Mouse (Mus musculus): ENCODE results near the gene Trmt2b. TPM values are rescaled to one million over a fixed set of nuclear protein-coding genes. Genes with fewer than 3 reads are reported as not detected.
A peak's percentile ranks its signal among the peaks of the same experiment; 100 is the strongest.
"Not testable (repeated sequence)": the region's sequence is repeated elsewhere in the genome, so short reads cannot be mapped to it uniquely, and the experiment has no call there.

The Trmt2b gene
- 2.6 and 4.4 TPM in 2 replicates for polyA plus RNA-seq (2012; rRNA removed)

DNA sequence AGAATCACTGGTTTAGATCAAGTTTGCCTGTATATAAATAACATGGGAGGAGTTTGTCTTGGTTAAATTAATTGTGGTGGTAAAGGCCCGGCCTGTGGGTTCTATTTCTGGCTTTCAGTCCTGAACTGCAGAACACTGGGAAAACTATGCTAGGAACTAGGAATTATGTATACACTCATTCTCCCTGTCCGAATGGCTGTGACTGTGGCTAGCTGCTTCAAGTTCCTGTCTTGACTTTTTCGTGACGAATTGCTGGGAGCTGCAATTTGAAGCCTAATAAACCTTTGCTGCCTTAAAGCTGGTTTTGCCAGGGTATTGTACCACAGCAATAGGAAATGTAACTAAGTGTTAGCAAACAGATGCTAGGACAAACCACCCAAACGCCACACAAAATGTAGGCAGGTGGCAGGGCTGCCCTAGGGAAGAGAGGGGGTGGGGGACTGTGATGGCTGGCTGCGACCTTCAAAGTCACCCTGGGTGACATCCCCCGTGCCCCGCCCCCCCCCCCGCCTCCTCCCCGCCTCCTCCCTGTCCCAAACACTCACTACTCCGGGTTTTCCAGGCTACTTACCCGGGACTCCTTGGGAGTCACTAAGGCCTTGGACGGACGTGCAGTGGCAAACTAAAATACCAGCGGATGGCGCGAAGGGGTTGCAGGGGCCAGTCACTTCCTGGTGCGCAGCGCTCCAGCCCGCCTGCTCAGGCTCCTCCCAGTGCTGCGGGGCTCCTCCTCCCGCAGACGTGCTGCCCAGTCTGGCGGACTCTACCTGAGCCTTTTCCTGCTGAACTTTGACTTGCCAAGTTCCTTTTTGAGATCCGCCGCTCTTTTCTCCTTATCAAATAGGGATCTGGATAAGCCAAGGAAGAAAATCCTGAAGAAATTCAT is at the start of gene Trmt2b:
TSS of gene Trmt2b (minus strand) at position 710 of the 886 bp plus-strand sequence.
- no peak for TF ChIP-seq POLR2A (IDR thresholded peaks at IDR 0.05; ENCODE audit: low read depth, low read length)
- no peak for TF ChIP-seq CTCF (IDR thresholded peaks at IDR 0.05; ENCODE audit: extremely low read depth, insufficient read length, insufficient replicate concordance, low read depth, low read length)
- Histone ChIP-seq H3K27ac (ENCODE audit: insufficient read depth, low read depth, low read length) (peak within 1 kb of the TSS; percentile 86), H3K27me3 (ENCODE audit: control insufficient read depth, insufficient read depth, low read length) (no peaks in the 10 kb centered on the region), H3K4me3 (ENCODE audit: low read depth, low read length) (peak within 1 kb of the TSS; percentile 75), H3K36me3 (ENCODE audit: control insufficient read depth, insufficient read depth, low read length) (no peaks in the 10 kb centered on the region), H3K4me1 (ENCODE audit: control insufficient read depth, insufficient read depth, insufficient read length, low read length) (0 out of 2 replicates have a peak, but pooled peaks cover 2% of the 10 kb centered on the region)
- WGBS = 15% methylated on average over 24 of the region's 26 CpGs

DNA sequence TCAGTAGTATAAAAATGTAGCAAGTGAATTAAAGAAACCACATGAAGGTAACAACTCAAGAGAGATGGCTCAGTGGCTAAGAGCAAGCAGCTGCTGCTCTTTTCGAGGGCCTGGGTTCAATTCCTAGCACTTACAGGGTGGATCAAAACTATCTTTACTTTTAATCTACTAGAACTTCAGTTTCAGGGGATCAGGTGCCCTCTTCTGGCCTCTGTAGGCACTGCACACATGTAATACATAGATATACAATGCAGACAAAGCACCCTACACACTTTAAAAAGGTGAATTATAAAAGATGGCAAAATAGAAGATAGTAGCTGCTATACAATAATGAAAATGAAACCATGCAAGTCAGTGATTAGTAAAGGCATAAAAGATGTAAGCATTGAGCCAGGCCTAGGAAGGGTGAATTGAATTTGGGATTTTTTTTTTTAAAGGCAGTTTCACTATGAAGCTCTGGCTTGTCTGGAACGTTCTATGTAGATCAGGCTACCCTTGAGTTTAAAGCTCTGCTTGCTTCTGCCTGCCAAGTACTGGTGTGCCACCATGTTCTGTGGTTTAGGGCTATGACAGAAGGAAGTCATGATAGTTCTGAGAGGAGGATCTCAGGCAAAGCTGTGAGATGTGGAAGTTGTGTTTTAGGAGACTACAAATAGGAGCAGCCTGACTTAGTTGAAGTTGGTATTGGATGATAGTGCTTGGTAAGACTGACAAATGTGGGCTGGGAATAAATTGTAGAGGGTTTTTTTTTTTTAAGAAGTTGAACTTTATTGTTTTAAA is 42.6 kb upstream of the Trmt2b start:
- no peak for TF ChIP-seq POLR2A (IDR thresholded peaks at IDR 0.05; ENCODE audit: low read depth, low read length)
- TF ChIP-seq CTCF (IDR thresholded peaks at IDR 0.05; ENCODE audit: extremely low read depth, insufficient read length, insufficient replicate concordance, low read depth, low read length) = no peak
- Histone ChIP-seq H3K27me3 (ENCODE audit: control insufficient read depth, insufficient read depth, low read length) (no peaks in the 10 kb centered on the region), H3K36me3 (ENCODE audit: control insufficient read depth, insufficient read depth, low read length) (no peaks in the 10 kb centered on the region), H3K4me3 (ENCODE audit: low read depth, low read length) (no peak overlapping the region), H3K4me1 (ENCODE audit: control insufficient read depth, insufficient read depth, insufficient read length, low read length) (no peaks in the 10 kb centered on the region), H3K27ac (ENCODE audit: insufficient read depth, low read depth, low read length) (no peak overlapping the region)
- WGBS = 66% methylated on average over 2 of the region's 2 CpGs

DNA sequence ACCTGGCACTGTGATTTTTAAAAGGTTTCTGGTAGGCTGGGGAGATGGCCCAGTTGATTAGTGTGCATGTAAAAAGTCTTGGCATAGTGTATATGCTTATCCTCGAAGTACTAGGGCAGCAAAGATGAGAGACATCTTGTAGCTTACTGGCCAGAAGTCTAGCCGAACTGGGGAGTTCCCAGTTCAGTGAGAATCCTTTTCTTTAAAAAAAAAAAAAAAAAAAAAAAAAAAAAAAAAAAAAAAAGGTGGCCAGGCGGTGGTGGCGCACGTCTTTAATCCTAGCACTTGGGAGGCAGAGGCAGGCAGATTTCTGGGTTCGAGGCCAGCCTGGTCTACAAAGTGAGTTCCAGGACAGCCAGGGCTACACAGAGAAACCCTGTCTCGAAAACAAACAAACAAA is 34.4 kb upstream of the Trmt2b start:
- WGBS = 81% methylated on average over 7 of the region's 7 CpGs
- not testable (repeated sequence) for H3K36me3 ChIP-seq (ENCODE audit: control insufficient read depth, insufficient read depth, low read length); H3K27ac ChIP-seq (ENCODE audit: insufficient read depth, low read depth, low read length); H3K27me3 ChIP-seq (ENCODE audit: control insufficient read depth, insufficient read depth, low read length); H3K4me3 ChIP-seq (ENCODE audit: low read depth, low read length); H3K4me1 ChIP-seq (ENCODE audit: control insufficient read depth, insufficient read depth, insufficient read length, low read length)

DNA sequence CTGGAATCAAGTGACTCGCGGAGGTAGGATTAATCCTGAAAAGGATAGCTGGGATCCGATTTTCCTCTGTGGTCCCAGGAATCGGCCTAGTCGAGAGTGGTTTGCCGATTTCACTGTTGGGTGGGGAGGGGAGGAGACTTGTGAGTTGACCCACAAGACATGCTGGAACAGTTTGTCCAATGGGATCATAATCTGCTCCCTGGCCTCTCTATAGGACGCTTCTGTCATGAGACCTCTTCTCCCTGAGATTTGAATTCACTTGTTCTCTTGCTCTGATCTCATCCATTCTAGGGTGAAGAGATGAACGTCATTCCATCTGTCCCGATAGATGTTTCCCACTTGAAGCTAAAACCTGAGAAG is 31.5 kb upstream of the Trmt2b start:
- Histone ChIP-seq H3K4me3 (ENCODE audit: low read depth, low read length) (peak overlapping the region; percentile 63), H3K27ac (ENCODE audit: insufficient read depth, low read depth, low read length) (no peak overlapping the region), H3K36me3 (ENCODE audit: control insufficient read depth, insufficient read depth, low read length) (no peaks in the 10 kb centered on the region), H3K27me3 (ENCODE audit: control insufficient read depth, insufficient read depth, low read length) (no peaks in the 10 kb centered on the region), H3K4me1 (ENCODE audit: control insufficient read depth, insufficient read depth, insufficient read length, low read length) (no peaks in the 10 kb centered on the region)
- no peak for TF ChIP-seq POLR2A (IDR thresholded peaks at IDR 0.05; ENCODE audit: low read depth, low read length)
- TF ChIP-seq CTCF (IDR thresholded peaks at IDR 0.05; ENCODE audit: extremely low read depth, insufficient read length, insufficient replicate concordance, low read depth, low read length) = no peak
- WGBS = 16% methylated on average over 9 of the region's 9 CpGs

DNA sequence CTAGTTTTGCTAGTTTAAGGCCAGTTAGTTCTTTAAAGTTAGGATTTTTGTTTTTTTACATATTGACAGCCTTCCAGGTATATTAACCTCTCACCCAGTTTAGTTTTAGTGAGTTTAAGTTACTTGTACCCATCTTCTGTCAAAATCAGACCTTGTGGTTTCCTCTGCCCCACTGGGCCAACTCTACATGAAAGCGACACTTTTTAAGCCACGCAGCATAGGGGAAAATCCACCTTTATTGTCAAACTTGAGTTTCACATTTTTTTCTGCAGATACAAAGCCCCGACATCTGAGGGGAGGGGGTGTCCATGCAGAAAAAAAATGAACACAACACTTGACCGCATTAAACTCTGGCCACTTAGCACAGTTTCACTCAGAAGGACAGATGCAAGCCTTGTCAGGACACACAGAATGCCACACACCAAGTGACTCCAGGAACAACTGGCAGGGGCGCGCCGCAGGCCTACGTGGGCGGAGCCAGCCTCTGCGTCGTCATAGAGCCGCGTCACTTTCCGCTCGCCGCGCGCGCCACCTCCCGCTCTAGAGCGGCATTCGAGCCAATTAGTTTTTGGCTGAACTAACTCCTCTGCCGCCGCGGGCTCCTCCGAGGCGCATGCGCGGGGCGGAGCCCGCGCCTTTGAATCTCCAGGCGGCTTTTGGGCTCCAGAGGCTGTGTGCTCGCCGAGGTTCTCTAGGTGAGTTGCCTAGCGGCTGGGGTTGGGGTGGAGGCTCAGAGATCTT is 30.9 kb upstream of the Trmt2b start, which contains the start of gene Cenpi:
TSS of gene Cenpi (plus strand) at position 551 of the 741 bp plus-strand sequence.
- no peak for TF ChIP-seq POLR2A (IDR thresholded peaks at IDR 0.05; ENCODE audit: low read depth, low read length)
- TF ChIP-seq CTCF (IDR thresholded peaks at IDR 0.05; ENCODE audit: extremely low read depth, insufficient read length, insufficient replicate concordance, low read depth, low read length) = no peak
- H3K4me1 ChIP-seq (ENCODE audit: control insufficient read depth, insufficient read depth, insufficient read length, low read length) = no peaks in the 10 kb centered on the region
- no peaks in the 10 kb centered on the region for H3K36me3 ChIP-seq (ENCODE audit: control insufficient read depth, insufficient read depth, low read length)
- peak within 1 kb of the TSS; percentile 63 for H3K4me3 ChIP-seq (ENCODE audit: low read depth, low read length)
- no peaks in the 10 kb centered on the region for H3K27me3 ChIP-seq (ENCODE audit: control insufficient read depth, insufficient read depth, low read length)
- H3K27ac ChIP-seq (ENCODE audit: insufficient read depth, low read depth, low read length) = peak within 1 kb of the TSS; percentile 49; the same call in 1 of the 2 replicates
- 12% methylated on average over 36 of the region's 36 CpGs for WGBS

DNA sequence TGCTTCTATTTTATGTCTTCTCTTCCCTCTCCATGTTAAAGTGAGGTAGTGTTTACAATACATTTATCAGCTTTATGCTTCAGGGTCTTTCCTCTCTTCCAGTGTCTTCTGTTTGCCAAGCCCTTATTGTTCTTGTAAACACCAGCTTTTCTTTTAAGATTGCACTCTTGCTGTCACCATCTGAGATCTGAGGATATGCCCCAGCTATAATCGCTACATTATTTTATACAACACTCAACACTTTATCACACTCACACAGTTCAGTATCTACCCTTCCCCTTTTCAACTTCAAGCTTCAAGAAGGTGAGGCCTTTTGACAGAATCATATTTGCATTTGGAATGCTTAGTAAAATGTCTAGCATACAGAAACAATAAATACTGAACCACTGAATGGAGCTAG is 26.5 kb upstream of the Trmt2b start:
- WGBS = 47% methylated on average over 1 of the region's 1 CpGs

More for the DNA sequence above, 26.5 kb upstream of the Trmt2b start:
- H3K27ac ChIP-seq (ENCODE audit: insufficient read depth, low read depth, low read length) = no peak overlapping the region
- no peaks in the 10 kb centered on the region for H3K4me1 ChIP-seq (ENCODE audit: control insufficient read depth, insufficient read depth, insufficient read length, low read length)
- H3K27me3 ChIP-seq (ENCODE audit: control insufficient read depth, insufficient read depth, low read length) = no peaks in the 10 kb centered on the region
- TF ChIP-seq CTCF (IDR thresholded peaks at IDR 0.05; ENCODE audit: extremely low read depth, insufficient read length, insufficient replicate concordance, low read depth, low read length) (no peak), POLR2A (IDR thresholded peaks at IDR 0.05; ENCODE audit: low read depth, low read length) (no peak)
- H3K36me3 ChIP-seq (ENCODE audit: control insufficient read depth, insufficient read depth, low read length) = no peaks in the 10 kb centered on the region
- no peak overlapping the region for H3K4me3 ChIP-seq (ENCODE audit: low read depth, low read length)

All from small intestine, adult 2 months (tissue).